Mouse (Mus musculus): ENCODE results near the gene Ccdc122. TPM values are rescaled to one million over a fixed set of nuclear protein-coding genes. Genes with fewer than 3 reads are reported as not detected.
"Not testable (repeated sequence)": the region's sequence is repeated elsewhere in the genome, so short reads cannot be mapped to it uniquely, and the experiment has no call there.

Gene Ccdc122
- under 1 TPM; 0.73 to 0.88 TPM for total RNA-seq (2021)
- long read RNA-seq, experiment 1, partial matches to known transcripts: 0 of 2 reads
- long read RNA-seq, experiment 1, other reads (novel, unspliced or antisense): 0 of 2 reads
- long read RNA-seq, experiment 2, partial matches to known transcripts: 0 of 3 reads
- long read RNA-seq, experiment 2, other reads (novel, unspliced or antisense): 0 of 3 reads

DNA sequence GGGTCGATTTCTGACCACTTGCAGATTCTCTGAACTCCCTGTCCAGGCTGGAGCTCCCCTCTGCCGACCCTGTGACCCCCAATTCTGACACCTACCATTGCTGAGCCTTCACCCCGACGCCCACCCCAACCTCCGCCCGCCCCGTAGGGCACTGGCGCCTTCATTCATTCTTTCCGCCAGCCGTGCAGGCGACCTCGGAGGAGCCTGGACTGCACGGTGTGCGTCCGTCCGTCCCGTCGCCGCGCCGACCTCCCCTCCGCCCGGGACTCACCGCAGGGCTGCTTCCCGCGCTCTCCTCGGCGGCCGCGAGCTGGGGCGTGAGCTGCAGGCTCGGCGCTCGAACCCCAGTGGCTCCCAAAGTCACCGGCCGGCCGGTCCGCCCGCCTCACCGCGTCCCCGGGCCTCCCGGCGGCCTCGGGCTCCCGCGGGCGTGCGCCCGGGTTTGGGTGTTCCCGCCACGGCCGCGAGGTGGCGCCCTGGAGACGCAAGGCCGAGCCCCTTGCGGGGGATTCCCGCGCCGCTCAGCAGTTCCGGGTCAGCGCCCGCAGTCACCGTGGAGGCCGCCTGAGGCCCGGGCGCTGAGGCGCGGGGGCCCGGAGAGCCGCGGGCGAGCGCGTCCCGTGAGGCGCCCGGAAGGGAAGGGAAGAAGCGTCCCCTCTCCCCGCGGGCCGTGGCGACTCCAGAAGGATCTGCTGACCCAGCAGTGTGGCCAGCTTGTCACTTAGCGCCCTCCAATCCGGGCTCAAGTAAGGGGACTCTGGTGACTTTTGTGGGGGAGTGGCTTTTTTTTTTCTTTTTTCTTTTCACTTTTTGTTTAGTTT lies at the start of gene Ccdc122, which contains the start of gene Lacc1:
Gene Ccdc122, plus strand, starts transcription at position 547 of the 821 bp plus-strand sequence.
Gene Lacc1, minus strand, starts transcription at position 679 of the 821 bp plus-strand sequence.
- intact Hi-C loops (cut with DNase I; ENCODE audit: low total_unique reads): no loop called here
- DNase-seq: peak; percentile 82

GRCm38 (mm10) chr14:76990351-76990750 lies 46.2 kb upstream of the Ccdc122 start:
- DNase-seq; intact Hi-C loops (cut with DNase I; ENCODE audit: low total_unique reads): not testable (repeated sequence)

DNA sequence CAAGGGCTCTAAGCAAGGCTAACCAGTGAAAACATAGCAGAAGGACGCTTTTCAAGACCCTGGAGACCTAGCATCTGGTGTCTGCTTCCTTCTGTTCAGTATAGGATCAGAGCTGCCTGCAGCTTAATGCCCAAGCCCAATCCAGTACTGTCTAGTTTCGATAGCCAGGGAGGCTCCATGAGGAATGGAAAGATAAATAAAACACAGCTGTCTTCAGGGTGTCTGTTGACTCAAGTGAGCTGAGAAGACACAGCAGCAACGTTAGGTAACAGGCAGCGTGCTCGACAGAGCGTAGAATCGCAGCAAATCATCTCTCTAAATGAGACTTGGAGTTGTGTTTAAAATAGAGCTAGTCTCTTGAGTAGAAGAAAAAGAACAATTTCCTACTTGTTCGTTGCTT lies 31.8 kb upstream of the Ccdc122 start:
- intact Hi-C loops (cut with DNase I; ENCODE audit: low total_unique reads): loop anchor here (5.0 to 10.0 kb wide), 3 partner anchors 117 to 880 kb away; no protein-coding TSS in a partner anchor
- DNase-seq: no peak

GRCm38 (mm10) chr14:77005566-77005965 lies 31.0 kb upstream of the Ccdc122 start:
- DNase-seq: no peak
- intact Hi-C loops (cut with DNase I; ENCODE audit: low total_unique reads): loop anchor here (5.0 to 10.0 kb wide), 2 partner anchors 128 to 881 kb away; no protein-coding TSS in a partner anchor

DNA sequence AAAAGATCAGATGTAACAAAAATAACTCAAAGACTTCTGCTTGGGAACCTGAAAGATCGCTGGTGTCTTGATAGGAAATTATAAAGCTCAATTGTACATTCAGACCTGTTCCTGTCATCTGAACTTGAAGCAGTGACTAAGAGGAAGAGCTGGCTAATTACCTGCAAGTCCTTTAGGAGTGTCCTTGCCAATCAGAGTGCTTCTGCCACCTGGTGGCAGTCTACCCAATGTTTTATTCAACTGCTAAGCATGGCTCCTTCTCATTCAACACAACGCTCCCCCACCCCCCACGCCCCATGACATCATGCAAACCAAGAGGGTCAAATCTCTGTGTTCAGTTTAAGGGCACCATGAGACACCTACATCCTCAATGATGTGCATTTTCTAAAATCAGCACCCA lies 28.3 kb upstream of the Ccdc122 start:
- intact Hi-C loops (cut with DNase I; ENCODE audit: low total_unique reads): loop anchor here (2.0 to 10.0 kb wide), 3 partner anchors 131 to 883 kb away; no protein-coding TSS in a partner anchor
- DNase-seq: peak; percentile 72

DNA sequence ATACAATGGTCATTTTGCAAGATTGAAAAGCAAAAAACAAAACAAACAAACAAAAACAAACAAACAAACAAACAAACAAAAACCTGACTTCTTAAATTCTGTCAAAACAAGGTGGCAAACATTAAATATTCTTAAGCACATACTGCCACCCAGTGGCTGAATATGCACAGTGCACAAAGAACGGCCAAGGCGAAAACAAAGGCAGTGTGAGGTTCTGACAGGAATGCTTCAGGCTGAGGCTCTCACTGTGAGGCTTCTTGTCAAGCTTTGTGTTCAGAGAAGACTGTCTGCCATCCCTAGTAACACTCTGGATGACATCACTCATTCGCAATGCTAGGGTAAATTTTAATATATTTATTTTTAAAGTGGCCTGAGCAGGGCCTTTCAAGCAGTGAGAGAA lies 24.8 kb upstream of the Ccdc122 start:
- intact Hi-C loops (cut with DNase I; ENCODE audit: low total_unique reads): loop anchor here (5.0 kb wide), 1 partner anchor 530 kb away; no protein-coding TSS in a partner anchor
- peak; percentile 42 for DNase-seq

GRCm38 (mm10) chr14:77016783-77017182 lies 19.8 kb upstream of the Ccdc122 start:
- intact Hi-C loops (cut with DNase I; ENCODE audit: low total_unique reads); DNase-seq: not testable (repeated sequence)

DNA sequence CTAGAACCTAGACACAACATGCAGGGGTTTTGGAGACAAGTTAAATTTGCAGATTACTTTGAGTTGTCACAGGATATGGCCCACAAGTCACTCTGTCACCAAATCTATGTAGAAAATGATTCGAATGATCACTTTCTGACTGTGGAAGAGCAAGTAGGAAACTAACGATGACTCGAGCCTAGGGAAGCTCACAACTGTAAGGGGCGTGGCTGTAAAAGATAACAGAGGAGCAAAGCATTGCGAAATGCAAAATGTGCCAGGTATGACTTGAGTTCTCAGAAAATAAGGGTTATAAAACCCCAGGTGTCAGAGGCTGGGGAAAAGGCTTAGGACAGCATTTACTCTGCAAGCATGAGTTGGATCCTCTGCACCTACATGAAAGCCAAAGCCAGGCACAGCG lies 19.4 kb upstream of the Ccdc122 start:
- intact Hi-C loops (cut with DNase I; ENCODE audit: low total_unique reads): no loop called here
- DNase-seq: no peak

- DNase-seq: no peak
- intact Hi-C loops (cut with DNase I; ENCODE audit: low total_unique reads): no loop called here
Observed at GRCm38 (mm10) chr14:77024499-77024898, 12.1 kb upstream of the Ccdc122 start.

GRCm38 (mm10) chr14:77029319-77030054 lies 7.1 kb upstream of the Ccdc122 start:
- DNase-seq: no peak
- intact Hi-C loops (cut with DNase I; ENCODE audit: low total_unique reads): no loop called here

DNA sequence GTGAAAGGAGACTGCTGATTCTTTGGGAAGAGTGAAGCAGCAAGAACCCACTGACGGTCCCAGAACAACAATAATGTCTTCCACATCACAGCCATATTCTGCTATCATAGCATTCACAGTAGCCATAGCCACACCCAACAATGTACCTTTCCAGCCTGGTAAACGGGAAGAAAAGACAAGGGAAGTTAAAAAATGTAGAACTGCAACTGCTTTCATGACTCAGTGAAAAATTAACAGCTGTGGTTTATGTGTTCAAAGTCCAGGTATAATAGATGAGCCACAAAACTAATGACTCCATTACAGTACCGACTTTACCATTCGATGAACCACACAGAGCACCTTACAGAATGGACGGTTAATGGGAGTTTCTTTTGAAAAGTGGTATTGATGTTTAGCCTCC lies 5.8 kb upstream of the Ccdc122 start:
- no peak for DNase-seq
- intact Hi-C loops (cut with DNase I; ENCODE audit: low total_unique reads): no loop called here

DNA sequence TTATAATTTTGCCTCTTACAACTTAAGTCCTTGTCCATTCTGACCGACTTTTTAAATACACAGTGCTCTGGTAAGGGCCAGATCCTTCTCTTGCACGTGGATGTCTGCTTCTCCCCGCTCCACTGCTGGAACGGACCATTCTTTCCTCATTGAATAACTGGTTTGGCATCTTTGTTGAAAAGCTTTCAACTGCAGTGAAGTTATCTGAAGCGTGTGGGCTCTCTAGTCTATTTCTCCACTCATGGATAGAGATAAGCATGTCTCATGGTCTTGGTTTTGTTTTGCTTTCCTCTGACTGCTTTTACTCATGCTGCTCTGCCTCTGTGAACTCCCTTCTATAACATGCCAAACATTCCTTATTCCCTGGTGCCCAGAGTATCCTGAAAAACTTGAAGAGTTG lies 4.1 kb upstream of the Ccdc122 start:
- intact Hi-C loops (cut with DNase I; ENCODE audit: low total_unique reads): no loop called here

GRCm38 (mm10) chr14:77033391-77033790 lies 3.2 kb upstream of the Ccdc122 start:
- no peak for DNase-seq
- intact Hi-C loops (cut with DNase I; ENCODE audit: low total_unique reads): no loop called here

More for the DNA sequence above, 4.1 kb upstream of the Ccdc122 start:
- DNase-seq: no peak

DNA sequence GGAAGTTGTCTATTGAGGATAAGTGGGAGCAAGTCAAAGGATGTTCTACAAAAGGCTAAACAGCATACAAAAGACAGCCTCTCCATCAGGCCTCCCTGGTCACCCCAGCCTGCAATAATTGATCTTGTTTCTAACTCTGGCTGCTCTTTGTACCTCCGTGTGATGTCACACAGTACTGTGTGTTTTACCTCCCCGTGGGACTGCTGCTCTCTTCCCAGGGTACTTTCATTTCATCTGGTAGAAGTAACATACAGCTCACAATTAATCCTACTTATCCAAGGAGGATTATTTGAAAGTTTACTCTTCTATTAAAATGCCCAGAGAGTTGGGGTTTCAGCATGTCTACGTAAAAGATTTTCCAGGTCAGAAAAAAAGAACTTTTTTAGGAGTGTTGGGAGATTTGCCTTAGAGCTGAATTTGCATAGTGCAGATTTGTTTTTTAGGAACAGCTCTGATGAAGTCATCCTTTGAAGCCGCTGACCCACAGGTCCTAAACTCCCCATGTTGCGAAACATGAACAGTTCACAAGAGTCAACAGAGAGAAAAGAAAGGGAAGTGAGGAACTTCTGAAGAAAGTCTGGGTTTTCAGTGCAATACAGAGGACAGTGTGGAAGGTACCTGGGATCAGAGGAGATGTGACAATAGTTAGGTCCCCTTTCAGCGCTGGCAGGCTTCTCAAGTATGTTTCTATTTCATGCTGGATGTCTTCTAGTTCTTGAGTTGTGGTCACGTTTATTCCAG lies 2.2 kb upstream of the Ccdc122 start:
- intact Hi-C loops (cut with DNase I; ENCODE audit: low total_unique reads): no loop called here
- no peak for DNase-seq

DNA sequence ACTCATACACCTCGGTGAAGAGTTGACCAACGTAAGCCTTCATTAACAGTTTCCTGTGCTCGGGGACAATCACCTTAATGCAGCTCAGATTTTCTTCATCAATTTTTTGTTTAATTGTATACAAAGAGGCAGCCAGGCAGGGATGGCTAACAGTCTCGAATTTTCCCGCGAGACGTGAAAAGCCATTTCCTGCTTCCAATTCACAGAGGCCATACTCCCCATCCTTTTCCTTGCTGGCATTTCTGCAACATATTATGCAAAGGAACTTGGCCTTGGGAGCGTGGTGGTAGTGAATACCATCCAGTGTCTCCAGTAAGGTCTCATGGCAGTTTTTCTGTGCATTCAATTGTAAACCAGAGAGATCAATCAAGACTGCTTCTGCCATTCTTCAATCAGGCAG lies 1.6 kb upstream of the Ccdc122 start:
- intact Hi-C loops (cut with DNase I; ENCODE audit: low total_unique reads): no loop called here
- no peak for DNase-seq

DNA sequence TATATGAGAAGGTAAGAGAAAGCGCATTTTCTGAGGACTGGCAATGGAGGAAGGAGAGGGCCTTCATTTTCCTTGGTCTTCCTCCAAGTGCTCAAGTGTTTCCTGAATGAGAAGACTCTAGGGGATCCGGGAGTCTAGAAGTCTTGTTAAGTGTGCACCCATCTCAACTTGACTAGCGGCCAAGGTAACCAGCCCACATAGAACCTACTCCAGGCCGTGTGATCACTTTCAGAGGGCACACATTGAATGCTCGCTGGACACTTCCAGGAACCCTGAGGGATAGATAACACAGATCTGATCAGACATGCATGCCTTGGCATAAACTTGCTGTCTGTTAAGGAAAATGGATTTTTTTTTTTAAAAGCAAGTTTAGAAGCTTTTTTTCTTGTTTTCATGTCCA lies 758 bp downstream of the Ccdc122 start:
- intact Hi-C loops (cut with DNase I; ENCODE audit: low total_unique reads): no loop called here
- no peak for DNase-seq

GRCm38 (mm10) chr14:77037832-77038425 lies 1.4 kb downstream of the Ccdc122 start:
- DNase-seq: no peak
- intact Hi-C loops (cut with DNase I; ENCODE audit: low total_unique reads): no loop called here

- intact Hi-C loops (cut with DNase I; ENCODE audit: low total_unique reads): no loop called here
- no peak for DNase-seq
Observed at GRCm38 (mm10) chr14:77053288-77053687, 16.7 kb downstream of the Ccdc122 start.

DNA sequence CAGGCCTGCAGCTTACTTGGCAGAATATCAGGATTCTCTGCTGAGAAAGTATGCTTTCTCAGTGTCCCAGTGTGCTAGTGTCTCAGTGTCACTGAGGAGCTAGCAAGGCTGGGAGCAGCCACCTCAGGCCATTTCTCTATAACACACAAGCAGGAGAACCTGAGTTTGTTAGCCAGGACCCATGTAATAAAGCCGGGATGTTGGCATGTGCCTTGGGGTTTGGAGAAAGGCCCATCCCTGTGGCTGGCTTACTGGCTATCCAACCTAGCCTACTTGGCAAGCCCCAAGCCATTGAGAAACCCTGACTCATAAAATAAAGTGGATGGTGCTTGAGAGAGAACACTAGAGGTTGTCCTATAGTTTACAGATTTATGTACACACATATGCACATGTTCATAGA lies 32.8 kb downstream of the Ccdc122 start:
- no peak for DNase-seq
- intact Hi-C loops (cut with DNase I; ENCODE audit: low total_unique reads): no loop called here
